Mouse (Mus musculus) lung, postnatal 0 days (tissue): ENCODE results near the gene Gabra3. TPM values are rescaled to one million over a fixed set of nuclear protein-coding genes. Genes with fewer than 3 reads are reported as not detected.

ENCODE experiments used
- ATAC-seq: fragments of 200-750 bp; cut with Nextera tagmentation; 2 replicates; pipeline ENCODE4 v1.8.0; 2017; ENCODE audit warnings: moderate library complexity
- DNase-seq: peaks from one replicate; pipeline ENCODE4 v3.0.0-alpha.2; 2016; ENCODE audit warnings: low spot score
- H3K27ac ChIP-seq: fragments of 300-500 bp; sonication (generic); 2 replicates; pipeline ENCODE4 v1.5.1; 2014; ENCODE audit warnings: antibody characterized with exemption, mild to moderate bottlenecking, low read length, mixed read lengths
- H3K27me3 ChIP-seq: fragments of 300-500 bp; sonication (generic); replicated peaks from 2 replicates; pipeline ENCODE4 v1.6.1; 2014; ENCODE audit warnings: low read length, mixed read lengths; ENCODE audit not compliant: insufficient read depth
- H3K36me3 ChIP-seq: fragments of 300-500 bp; sonication (generic); 2 replicates; pipeline ENCODE4 v1.6.1; 2014; ENCODE audit warnings: low read length, mixed read lengths; ENCODE audit not compliant: insufficient read depth
- H3K4me1 ChIP-seq: fragments of 300-500 bp; sonication (generic); 2 replicates; pipeline ENCODE4 v1.6.1; 2014; ENCODE audit warnings: antibody characterized with exemption, low read depth, low read length, mixed read lengths; ENCODE audit not compliant: insufficient read depth
- H3K4me2 ChIP-seq: fragments of 300-500 bp; sonication (generic); replicated peaks from 2 replicates; pipeline ENCODE4 v1.6.1; 2014; ENCODE audit warnings: low read depth, mild to moderate bottlenecking, low read length, moderate library complexity, mixed read lengths
- H3K4me3 ChIP-seq: fragments of 300-500 bp; sonication (generic); 2 replicates; pipeline ENCODE4 v1.5.1; 2014; ENCODE audit warnings: low read depth, low read length
- H3K9ac ChIP-seq: fragments of 300-500 bp; sonication (generic); replicated peaks from 2 replicates; pipeline ENCODE4 v1.6.1; 2014; ENCODE audit warnings: low read depth, mild to moderate bottlenecking
- H3K9me3 ChIP-seq: fragments of 300-500 bp; sonication (generic); 2 replicates; pipeline ENCODE4 v1.6.1; 2016; ENCODE audit warnings: low read length, mixed read lengths
- CTCF ChIP-seq: IDR thresholded peaks from 2 replicates; pipeline ENCODE4 v1.5.1; 2016; ENCODE audit warnings: antibody characterized with exemption, mild to moderate bottlenecking
- EP300 ChIP-seq: IDR thresholded peaks from 2 replicates; pipeline ENCODE4 v1.6.1; 2016; ENCODE audit warnings: antibody characterized with exemption, mild to moderate bottlenecking, control low read depth
- WGBS: fragments of 180-500 bp; shearing (Covaris S2); extraction: QIAGEN DNeasy Blood & Tissue Kit; methylation state at CpG from one replicate; pipeline ENCODE4 v1.1.7; 2014; 5-methylcytosine and 5-hydroxymethylcytosine counted together
- microRNA counts: library from miRNA; unstranded; fragments of <30 nt; microRNA quantifications from one replicate; lab custom pipeline; 2015
- microRNA-seq: library from miRNA; unstranded; fragments of <30 nt; microRNA quantifications from one replicate; pipeline ENCODE4, GENCODE M21; 2016
- polyA plus RNA-seq: library from polyadenylated mRNA; unstranded; fragments of >200 nt; fragmentation: Nextera tagmentation; extraction: Ambion mirVana; gene quantifications from 2 replicates; pipeline ENCODE4 v1.2.1, GENCODE M21; 2015

Gene Gabra3
- polyA plus RNA-seq, 1 experiment from 2014 or later: 0.12 TPM

DNA sequence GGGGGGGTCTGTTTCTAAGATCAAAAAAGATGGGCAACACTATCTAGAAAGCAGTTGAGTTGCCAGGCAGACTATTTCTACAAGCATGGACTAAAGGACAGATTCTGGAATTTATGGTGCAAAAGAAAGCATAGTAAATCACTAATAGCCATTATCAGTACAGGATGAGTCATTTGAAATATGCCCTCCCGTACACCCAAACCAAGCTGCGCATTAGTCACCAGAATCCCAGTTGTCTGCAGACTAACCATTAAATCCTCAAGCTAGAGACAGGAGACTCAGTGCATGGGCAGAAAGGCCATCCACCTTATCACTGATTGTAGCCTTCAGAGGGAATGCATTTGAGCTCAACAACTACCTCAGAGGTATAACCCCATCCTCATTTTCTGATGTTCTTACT, 166.8 kb downstream of the Gabra3 start:
- Histone ChIP-seq H3K27me3 (no peaks in the 10 kb centered on the region), H3K27ac (no peak overlapping the region), H3K9ac (no peak overlapping the region), H3K4me1 (no peaks in the 10 kb centered on the region), H3K9me3 (no peaks in the 10 kb centered on the region), H3K4me2 (no peak overlapping the region), H3K4me3 (no peak overlapping the region), H3K36me3 (no peaks in the 10 kb centered on the region)
- TF ChIP-seq EP300 (no peak), CTCF (no peak)
- ATAC-seq (no peak), DNase-seq (no peak)
- WGBS: 89% methylated on average over 2 of the region's 2 CpGs

DNA sequence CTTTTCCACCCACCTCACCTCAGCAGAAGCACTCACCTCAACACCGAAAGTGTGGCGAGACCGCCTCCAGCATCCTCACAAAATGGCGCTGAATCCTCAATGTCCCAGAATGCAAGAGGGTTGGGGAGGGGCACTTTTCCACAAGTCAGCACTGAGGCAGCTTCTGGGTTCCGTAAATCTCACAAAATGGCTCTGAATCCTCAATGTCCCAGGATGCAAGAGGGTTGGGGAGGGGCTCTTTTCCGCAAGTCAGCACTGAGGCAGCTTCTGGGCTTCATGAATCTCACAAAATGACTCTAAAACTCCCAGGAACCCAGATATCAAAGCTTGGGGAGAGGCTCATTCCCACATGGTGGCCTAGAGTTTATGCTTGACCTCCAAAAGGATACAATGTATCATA, 269.9 kb downstream of the Gabra3 start, which contains the start of gene Magea10:
TSS of gene Magea10 (minus strand) at position 101 of the 400 bp plus-strand sequence.
- H3K4me2 ChIP-seq: no peak within 1 kb of the TSS
- H3K4me3 ChIP-seq: no peak within 1 kb of the TSS
- no peaks in the 10 kb centered on the region for H3K36me3 ChIP-seq
- H3K9me3 ChIP-seq: no peaks in the 10 kb centered on the region
- H3K9ac ChIP-seq: no peak within 1 kb of the TSS
- no peaks in the 10 kb centered on the region for H3K27me3 ChIP-seq
- no peak for DNase-seq
- no peak for TF ChIP-seq EP300
- H3K27ac ChIP-seq: no peak within 1 kb of the TSS
- H3K4me1 ChIP-seq: no peaks in the 10 kb centered on the region
- no peak for ATAC-seq
- 88% methylated on average over 6 of the region's 6 CpGs for WGBS

MicroRNAs encoded within 50 kb of the gene (microRNA counts, 519-probe panel; counts per million panel counts)
- microRNA mmu-miR-105 (lab: Ali Mortazavi, UCI) (not detected), microRNA mmu-miR-767 (lab: Ali Mortazavi, UCI) (not detected)

Small RNA genes within 50 kb of the gene (microRNA-seq; reads per million reads assigned to microRNA genes)
- not detected for gene Mir105
- gene Mir767: not detected

Other genes with a start within 250 kb of the Gabra3 start
- 0.11 and 0.16 TPM in 2 replicates for gene Gabrq, start 168.3 kb upstream of the Gabra3 start, polyA plus RNA-seq